Mouse (Mus musculus) ES-CJ7 (cell line): ENCODE measurements around the gene Cblc.

Source experiments
- DNase-seq: peaks from one replicate; pipeline ENCODE4 v3.0.0; 2011; ENCODE audit warnings: low read depth, low spot score

The Cblc gene

DNA sequence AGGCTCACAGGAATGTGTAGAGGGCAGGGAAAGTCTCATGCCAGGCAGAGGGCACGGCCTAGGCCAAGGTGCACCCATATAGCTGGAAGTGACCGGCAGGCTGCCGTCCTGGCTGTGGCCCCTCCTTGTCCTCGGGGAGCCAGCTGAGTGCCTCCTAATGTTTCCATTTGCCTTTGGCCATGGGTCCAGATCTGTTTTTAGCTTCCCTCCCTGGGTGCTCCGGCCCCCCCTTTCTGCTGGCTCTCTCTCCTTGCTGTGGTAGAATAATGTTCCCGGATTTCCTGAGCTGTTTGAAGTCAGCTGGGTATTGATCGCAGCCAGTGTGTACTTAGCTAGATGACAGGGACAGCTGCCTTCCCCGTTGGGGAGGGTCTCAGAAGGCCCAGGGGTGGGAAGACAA, 13.0 kb downstream of the Cblc start:
- no peak for DNase-seq

DNA sequence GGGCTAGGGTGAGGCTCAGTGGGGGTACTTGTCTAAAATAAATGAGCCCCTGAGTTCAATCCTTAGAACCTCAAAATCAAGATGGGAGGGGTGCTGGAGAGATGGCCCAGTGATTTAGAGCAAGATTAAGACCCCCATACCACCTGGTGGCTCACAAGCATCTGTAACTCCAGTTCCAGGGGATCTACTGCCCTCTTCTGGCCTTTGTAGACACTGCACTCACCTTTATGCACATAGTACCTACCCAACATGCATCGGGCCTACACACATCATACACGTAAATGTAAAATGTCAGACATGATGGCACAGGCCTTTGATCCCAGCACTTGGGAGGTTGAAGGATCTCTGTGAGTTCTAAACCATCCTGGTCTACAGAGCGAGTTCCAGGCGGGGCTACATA, 14.0 kb downstream of the Cblc start:
- DNase-seq: peak; percentile 95

DNA sequence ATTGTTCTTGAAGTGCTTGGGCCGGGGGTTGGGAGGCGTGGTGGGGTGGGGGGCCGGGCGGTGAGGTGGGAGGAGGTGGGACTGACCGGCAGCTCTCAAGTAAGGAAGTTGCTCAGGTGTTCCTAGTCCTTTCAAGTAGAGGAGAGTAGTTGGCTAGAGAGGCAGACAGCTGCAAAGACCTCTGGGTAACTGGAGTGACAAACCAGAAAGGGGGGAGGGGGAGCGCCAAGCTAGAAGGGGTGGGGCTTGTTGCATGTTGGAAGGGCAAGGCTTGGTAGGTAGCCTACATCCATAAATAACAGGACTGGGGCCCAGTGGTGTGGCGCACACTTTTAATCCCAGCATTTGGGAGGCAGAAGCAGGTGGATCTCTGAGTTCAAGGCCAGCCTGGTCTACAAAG, 14.9 kb downstream of the Cblc start:
- DNase-seq: peak; percentile 95

DNA sequence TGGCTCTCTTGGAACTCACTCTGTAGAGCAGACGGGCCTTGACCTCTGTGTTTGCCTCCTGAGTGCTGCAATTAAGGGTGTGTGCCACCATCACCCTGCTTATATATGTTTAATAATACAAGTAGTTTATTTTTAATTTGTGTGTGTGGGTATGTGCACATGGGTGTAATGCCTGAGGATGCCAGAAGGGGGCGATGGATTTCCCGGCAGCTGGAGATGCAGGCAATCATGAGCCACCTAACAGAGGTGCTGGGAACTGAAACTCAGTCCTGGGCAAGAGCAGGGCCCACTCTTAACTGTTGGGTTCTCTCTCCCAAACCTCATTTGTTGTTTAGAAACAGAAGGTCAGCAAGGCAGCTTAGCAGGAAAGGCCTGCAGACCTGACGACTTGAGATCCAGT, 16.7 kb downstream of the Cblc start:
- DNase-seq: peak; percentile 56

DNA sequence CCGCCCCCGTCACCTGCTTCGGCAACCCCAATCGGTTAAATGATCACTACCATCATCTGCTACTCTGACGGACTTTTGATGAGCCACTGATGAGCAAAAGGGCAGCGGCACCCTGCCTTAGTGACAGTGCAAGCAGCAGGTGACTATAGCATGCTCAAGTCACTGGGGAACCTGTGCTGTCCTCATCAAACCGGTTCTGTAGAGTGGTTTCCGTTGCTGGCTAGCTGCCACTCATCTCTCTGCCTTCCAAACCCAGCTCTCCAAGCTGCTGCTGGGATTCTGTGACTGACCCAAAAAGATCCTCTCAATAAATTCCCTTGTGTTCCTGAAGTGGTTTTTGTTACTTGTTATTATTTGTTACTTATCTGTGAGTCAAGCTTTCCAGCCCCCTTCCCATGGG, 18.0 kb downstream of the Cblc start:
- DNase-seq: peak; percentile 48

DNA sequence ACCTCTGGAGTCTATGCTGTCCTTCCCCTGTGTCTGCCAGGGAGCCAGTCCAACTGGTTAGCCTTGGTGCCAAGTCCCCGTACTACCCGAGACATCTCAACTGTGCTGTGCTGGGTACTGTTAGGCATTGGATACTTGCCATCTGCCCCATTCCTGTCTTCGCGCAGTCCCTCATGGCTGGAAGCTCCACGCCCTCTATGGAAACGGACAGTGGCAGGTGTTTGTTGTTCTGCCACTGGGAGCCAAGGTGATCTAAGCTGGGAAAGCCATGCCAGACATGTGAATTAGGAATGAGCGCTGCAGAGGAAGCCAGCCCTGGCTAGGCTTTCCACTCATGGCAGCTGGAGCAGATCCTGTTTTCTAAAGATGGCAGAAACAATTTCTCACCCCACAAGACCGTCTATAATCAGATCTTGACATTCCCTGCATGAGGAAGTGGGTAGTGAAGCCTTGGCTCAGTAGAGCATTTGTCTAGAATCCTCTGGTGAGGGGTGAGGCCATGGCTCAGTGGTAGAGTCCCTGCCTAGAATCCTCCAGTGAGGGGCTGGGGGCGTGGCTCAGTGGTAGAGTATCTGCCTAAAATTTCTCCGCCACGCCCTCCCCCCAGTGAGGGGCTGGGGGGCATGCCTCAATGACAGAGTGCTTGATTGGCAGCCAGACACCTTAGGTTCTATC, 19.4 kb downstream of the Cblc start:
- DNase-seq: no peak

DNA sequence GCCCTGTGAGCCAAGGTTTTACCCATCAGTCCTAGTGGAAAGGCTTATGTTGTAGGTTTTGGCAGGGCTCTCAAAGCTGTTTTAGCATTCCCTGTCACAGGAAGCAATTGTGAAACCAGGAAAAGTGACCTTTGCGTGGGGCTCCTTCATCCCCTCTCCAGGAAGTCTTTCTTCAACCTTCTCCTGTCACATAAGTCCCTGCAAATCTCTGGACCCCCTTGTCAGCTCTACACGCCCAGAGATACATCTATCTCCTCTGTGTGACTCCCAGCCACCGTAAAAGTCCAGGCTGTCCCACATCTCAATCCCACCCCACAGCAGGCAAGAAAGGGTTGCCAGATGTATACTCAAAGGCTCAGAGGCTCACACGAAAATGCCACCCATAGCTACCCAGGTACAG, 24.9 kb downstream of the Cblc start:
- DNase-seq: no peak

DNA sequence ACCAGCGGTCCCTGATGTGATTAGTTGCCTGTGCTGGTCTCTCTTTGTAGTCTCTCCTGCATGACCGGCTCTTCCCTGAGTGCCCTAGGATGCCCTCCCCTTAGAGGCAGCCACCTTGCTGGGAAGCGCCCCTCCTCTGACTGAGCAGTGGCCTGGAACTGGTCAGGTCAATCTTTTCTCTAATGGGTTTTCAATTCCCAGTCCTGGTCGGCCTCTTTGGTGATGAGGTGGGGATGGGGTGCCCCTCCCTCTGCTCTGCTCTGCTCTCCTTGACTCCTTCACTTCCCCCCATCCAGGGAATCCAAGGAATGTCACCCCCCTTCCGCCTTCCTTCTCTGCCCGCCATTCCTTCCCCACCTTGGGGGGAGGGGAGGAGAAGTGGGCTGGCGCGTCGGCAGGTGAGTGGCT, 25.6 kb downstream of the Cblc start, which contains the start of gene Bcam:
Gene Bcam, minus strand, starts transcription at position 33 of the 408 bp plus-strand sequence.
- peak; percentile 93 for DNase-seq

DNA sequence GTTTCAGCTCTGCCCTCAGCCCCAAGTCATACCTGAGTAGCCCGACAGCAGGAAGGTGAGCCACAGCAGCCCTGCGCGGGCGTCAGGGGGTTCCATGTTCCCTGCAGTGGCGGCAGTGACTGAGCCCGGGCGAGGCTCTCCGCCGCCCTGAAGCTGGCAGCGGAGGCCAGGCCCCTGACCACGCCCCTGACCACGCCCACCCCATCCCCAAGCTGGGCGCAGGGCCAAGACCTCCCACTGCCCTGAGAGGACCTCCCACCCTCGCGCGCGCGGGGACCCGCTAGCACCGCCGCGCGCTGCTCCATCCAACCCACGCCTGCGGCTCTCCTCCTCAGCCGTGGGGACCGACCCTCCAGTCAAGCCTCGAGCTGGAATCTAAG, 26.2 kb downstream of the Cblc start:
- DNase-seq: peak; percentile 89

DNA sequence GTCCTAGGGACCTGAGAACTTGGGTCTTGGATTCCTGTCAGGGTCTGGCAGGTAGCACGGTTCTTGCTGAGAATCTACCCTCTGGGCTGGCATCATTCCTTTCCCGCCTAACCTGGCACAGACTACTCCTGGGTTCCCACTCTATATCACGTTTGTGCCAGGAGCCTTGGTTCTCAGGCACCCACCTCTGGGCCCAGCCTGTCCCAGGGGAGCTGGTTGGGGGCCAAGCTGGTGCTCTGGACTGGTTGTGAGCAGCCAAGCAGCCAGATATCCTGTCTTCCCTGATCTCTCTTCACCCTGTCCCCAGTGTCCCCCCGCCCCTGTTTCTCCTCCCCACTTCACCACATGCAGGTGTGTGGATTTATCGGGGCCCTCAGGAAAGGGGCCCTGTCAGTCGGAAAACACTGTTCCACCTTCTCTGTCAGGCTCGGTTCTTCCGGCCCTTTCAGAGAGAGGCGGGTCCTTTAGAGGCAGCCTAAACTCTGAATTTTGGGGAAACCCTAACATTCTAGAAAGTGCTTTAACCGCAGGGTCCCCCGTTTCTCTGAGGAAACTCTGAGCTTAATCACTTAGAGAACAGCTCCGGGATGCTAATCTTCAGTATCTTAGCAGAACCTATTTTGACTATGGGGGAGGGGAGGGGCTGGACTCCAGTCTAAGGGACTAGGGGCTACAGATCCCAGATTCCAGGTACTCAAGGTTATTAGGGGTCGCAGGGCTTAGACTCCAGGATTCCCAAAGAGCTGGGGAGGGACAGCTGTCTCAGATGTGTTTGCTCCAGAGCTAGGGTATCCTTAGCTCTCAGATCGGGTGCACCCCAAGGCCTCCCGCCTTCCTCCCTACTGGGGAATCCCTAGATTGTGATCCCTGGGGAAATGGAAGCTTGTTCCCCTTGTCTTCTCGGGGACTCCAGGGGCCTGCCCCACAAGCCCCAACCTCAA, 26.9 kb downstream of the Cblc start:
- peak; percentile 47 for DNase-seq

DNA sequence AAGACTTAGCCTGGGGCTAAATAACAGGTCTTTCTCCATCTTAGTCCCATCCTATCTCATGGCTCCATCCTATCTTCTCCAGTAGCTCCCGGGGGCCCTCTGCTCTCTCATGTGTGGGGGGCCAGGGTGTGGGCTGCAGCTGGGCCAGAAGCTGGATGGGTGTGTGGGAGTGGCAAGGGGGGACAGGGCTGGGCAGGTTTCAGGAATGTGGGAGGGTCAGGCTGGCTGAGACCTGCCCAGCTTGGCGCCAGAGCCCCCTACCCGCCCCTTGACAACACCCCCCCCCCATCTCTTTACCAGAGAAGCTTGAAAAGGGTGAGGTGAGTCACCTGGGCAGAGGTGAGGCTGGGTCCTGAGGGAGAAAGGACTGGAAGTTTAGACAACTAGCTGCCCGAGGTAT, 27.6 kb downstream of the Cblc start:
- no peak for DNase-seq

DNA sequence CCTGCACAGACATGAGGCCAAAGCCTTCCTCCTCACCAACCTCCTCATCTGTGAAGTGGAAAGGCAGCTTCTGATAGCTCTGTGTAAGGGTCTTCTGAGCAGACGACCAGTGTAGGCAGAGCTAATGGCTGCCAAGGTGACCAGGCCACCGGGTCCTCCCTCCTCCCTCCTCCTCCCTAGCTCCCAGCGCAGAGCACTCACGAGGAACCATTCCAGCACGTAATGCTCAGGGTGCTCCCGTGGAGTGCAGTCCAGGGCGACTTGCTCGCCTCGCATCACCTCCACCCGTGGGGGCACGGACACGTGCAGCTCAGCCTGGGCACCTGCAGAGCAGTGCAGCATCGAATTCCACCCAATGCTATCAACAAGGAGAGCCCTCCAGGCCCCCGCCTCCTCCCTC, 28.4 kb downstream of the Cblc start:
- no peak for DNase-seq

DNA sequence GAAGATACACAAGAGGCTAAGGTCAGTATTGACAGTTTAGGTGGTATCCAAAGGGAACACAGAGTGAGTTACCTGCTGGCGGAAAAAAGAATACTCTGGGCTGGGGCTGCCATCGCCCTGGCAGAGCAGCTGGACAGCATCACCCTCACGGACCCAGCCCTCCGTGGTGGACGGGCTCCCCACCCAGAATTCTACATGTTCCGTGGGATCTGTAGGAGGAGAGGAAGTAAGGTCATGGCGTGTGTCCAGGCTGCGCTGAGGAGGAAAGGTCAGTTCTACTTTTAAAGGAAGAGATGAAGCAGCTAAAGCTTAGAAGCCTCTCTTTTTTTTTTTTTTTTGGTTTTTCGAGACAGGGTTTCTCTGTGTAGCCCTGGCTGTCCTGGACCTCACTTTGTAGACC, 32.0 kb downstream of the Cblc start:
- DNase-seq: no peak

DNA sequence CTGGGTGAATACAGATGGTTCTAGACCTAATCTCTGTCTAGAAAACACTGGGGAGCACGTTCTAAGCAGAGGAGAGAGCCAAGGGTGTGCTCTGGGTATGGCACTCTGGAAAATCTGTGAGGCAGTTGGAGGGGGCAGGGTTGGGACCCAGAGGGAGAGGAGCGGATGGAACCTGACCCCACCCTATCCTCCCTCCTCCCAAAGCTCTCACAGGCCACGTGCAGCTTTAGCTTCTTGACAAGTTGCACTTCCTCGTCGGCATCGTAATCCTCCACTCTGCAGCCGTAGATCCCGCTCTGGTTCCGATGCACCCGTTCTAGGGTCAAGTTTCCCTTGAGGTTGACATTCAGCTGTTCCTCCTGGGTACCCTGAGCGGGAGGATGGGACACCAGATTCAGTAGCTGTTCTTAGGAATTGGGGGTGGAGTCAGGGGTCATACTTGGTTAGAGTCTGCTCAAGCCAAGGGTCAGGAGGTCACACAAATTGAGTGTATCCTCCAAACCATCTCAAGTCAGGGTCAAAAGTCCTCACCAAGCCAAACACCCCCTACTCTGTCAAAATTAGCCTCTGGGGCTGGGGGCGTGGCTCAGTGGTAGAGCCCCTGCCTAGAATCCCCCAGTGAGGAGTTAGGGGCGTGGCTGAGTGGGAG, 32.7 kb downstream of the Cblc start:
- peak; percentile 73 for DNase-seq

DNA sequence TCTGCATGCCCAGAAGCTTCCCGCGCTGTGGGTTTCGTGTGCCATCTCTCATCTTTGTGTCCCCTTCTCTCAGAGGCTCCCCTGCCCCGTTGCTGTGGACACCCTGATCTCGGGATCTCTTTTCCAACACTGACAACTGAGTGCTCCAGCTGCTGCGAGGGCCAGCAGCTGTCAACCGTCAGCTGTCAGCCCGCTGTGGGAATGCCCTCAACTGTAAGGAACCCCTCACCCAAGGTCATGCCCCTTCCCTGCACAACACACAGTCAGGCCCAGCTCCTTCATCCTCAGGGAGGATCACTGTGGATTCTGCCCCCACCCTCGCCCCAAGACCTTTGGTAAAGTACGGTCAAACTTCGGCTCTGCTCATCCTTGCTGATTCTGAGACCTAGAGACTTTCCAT, 34.3 kb downstream of the Cblc start:
- no peak for DNase-seq

DNA sequence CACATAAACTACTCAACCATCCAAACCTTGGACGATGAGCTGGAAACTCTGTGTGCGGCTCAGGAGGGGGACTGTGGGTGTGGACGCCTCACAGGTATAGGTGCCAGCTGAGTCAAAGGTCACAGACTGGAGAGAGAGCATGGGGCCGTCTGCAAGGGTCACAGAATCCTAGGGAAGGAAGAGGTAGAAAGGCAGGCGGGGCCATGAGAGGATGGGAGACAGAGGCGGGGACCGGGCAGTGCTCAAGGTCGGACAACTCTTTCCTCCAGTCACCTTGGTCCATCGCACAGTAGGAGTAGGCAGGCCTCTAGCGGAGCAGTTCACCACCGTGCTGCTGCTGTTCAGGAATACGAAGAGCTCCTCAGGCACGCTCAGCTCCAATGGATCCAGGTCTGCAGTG, 36.6 kb downstream of the Cblc start:
- no peak for DNase-seq

DNA sequence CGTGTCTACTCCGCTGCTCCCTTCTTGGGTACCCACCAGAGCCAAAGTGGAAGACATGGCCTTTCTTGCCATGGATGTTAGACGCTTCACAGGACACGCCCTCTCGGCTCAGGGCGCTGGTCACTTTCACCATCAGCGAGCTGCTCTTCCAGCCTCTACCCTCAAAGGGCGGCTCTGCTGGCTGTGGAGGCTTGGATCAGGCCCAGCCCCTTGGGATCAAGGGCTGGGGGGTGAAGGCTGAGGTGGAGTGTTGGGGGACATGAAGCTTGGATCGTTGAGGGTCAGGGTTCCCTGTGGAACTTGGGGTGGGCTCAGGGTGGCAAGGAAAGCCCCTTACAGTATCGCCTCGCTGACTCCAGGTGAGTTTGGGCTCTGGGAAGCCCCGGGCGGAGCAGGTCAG, 38.0 kb downstream of the Cblc start:
- no peak for DNase-seq

DNA sequence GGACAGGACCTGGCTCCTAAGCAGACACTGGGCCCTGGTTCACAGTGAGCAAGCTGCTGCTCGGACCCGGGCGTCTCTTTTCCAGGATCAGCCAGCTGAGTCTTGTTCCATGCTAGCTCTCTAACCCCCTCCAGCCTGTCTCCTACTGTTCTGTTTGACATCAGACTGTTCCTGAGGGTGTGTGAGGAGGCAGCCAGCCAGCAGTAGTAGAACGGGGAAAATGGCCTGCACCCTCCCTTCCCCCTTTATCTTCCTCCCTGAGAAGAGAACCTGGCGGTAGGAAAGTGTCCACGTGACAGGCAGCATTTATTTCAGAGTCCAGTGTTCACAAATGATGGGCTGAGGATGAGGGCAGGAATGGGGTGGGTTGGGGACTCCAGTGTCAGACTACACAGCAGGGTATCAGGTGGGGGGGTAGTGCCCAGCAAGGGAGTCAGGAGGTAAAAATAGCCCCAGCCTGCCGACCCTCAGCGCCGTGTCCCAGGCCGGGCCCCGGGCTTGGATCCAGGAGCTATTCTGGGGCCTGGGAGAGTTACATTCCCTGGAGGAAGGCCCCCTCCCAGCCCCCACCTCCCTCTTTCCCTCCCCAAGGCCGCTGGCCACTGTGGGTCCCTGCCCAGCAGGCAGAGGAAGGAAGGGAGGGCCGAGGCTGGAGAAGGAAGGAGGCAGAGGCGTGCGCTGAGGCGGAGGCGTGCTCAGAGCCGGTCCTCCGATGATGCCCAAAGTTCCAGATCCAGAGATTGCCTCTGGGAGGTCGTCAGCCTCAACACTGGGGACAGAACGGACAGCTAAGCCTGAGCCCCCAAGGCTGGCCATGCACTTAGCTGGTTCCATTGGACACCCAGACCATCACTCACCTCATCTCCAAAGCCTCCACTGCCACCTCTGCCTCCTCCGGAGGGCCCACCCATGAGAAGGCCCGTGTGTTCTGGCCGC, 40.5 kb downstream of the Cblc start:
- DNase-seq: no peak

DNA sequence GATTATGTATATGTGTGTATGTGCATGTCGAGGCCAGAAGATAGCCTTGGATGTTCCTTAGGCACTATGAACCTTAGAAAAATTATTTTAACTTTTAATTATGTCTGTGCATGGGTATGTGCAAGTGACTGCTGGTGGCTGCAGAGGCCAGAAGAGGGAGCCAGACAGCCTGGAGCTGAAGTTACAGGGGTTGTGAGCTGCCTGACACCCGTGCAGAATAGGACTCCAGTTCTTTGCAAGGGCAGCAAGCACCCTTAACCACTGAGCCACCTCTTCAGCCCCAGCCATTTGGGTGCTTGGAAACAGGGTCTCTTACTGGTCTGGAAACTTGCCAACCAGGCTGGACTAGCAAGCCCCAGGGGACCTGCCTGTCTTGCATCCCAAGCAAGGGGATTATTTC, 41.6 kb downstream of the Cblc start:
- DNase-seq: no peak

DNA sequence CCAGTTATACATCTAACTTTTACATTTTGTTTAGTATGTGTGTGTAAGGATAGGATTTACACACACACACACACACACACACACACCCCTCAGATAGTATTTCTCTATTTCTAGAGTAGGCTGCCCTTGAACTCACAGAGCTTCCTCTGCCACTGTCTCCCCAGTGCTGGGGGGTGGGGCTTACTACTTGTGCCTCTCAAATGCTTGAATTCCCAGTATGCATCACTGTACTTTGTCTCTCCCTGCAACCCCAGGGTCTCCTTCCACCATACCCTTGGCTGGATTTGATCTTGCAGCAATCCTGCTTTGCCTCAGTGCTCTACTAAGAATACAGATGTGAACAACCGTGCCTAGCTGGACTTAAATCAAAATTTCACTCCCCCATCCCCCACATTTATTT, 42.5 kb downstream of the Cblc start:
- DNase-seq: peak; percentile 52

DNA sequence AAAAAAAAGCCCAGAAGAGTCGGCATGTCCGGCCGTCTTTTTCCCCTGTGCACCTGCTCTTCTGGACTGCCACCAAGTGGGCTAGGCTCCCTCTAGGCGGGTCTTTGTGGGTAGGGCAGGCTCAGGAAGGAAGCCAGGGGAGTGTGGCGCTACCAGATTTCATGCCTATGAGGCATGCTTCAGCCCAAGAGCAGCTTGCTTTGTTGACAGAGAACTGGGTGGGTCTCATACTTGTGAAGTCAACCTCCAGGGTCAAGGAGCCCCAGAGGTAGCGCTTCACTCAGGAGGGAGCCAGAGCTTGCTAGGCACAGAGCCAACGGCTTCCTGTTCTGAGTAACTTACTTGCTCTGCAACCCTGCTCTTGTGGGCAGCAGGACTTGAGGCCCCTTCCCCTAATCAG, 43.0 kb downstream of the Cblc start:
- peak; percentile 81 for DNase-seq
